Mouse (Mus musculus) testis, adult 2 months (tissue): ENCODE measurements around the gene Cipc.

ENCODE experiments used
- CTCF ChIP-seq: fragments of 200-500 bp; IDR thresholded peaks from 2 replicates; pipeline ENCODE4 v1.5.1; 2012; ENCODE audit warnings: low read depth, mild to moderate bottlenecking, inconsistent platforms, low read length, moderate library complexity; ENCODE audit not compliant: control insufficient read depth, insufficient read depth, insufficient replicate concordance
- POLR2A ChIP-seq: fragments of 200-500 bp; IDR thresholded peaks from 2 replicates; pipeline ENCODE4 v1.6.1; 2012; ENCODE audit warnings: low read depth, mild to moderate bottlenecking, inconsistent platforms, low read length, moderate library complexity; ENCODE audit not compliant: control insufficient read depth

DNA sequence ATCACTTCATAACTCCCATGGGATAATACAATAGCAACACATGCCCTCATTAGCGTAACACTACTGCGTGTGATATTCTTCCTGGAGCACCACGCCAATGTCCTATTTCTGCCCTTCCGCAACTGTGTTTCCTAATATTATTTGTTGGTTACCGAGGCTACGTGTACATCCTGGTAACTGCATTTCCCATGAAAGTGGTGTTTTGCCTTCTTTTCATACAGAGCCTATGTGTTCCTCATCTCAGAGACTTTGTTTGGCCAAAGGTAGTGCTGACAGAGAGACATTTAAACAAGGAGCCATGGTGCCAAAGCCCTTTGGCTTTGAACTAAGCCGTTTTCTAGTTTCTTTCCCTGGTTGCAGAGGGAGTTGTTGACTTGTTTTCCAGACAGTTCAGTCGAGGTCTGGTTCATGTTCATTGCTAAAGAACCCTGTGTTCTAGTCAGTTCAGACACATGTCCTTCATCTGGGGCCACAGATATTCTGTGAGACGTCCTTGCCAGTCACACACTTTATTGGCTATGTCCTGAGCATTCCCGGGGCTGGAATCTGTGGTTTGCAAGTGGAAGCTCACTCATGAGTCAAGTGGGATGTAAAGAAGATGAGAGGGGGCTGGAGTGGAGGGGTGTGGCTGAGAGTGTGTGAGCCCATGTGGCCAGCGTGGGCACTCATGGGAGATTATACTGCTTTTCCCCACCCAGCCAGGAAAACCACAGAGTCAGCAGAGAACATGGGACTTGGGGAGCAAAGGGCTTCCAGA, 10.1 kb upstream of the Cipc start:
- TF ChIP-seq CTCF: no peak
- TF ChIP-seq POLR2A: no peak
